Mouse (Mus musculus) adrenal gland, postnatal 0 days (tissue): ENCODE measurements around the gene Olfr259. TPM values are rescaled to one million over a fixed set of nuclear protein-coding genes. Genes with fewer than 3 reads are reported as not detected.

Source experiments
- polyA plus RNA-seq: library from polyadenylated mRNA; unstranded; fragments of >200 nt; fragmentation: Nextera tagmentation; extraction: Ambion mirVana; gene quantifications from 2 replicates; pipeline ENCODE4 v1.2.1, GENCODE M21; 2015

Olfr259 gene
- not detected in 2 replicates for polyA plus RNA-seq

DNA sequence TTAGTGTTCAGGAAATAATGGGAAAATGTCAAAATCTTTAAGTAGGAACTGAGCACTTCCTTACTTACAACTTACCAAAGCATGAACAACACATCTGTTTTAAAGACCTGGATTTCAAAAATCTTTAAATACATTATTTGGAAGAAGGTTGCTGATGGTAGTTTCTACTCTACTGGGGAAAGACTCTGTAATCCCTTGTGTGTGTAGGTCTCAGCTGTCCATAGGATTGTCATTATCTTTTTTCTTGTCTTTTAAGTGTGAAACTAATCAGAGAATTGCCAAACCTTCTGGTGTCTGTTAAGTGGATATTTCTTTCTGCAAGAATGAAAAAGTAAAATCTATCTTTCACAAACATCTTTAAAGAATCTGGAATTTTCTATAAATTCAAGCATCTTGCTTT, at the start of gene Olfr259:
Gene Olfr259 (minus strand): TSS at position 101 of the 400 bp plus-strand sequence.

DNA sequence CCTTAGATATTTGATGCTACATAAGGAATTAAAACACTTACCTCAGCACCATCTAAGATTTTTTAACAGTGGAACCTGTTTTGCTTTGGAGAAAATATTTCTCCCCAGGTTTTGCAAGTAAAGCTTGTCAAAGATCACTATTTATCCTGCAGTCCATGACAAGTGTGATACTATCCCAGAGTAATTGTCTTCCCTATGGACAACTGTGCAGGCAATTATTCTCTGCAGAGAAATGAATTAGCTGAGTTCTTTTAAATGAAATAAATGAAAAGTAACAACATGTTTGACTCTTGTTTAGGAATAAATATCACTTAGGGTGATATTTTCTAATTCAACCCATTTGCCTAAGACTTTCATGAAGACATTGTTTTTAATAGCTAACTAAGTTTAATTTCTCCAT, 38.2 kb upstream of the Olfr259 start, which contains the start of gene Olfr1111:
Gene Olfr1111 (minus strand): TSS at position 101 of the 400 bp plus-strand sequence.

GRCm38 (mm10) chr2:87140200-87140599, 25.8 kb upstream of the Olfr259 start, which contains the start of gene Olfr1110:
Olfr1110 (minus strand) TSS chr2:87140300.

GRCm38 (mm10) chr2:87095908-87096307, 18.5 kb downstream of the Olfr259 start, which contains the start of gene Olfr1109:
Olfr1109 (minus strand) TSS chr2:87096008.

DNA sequence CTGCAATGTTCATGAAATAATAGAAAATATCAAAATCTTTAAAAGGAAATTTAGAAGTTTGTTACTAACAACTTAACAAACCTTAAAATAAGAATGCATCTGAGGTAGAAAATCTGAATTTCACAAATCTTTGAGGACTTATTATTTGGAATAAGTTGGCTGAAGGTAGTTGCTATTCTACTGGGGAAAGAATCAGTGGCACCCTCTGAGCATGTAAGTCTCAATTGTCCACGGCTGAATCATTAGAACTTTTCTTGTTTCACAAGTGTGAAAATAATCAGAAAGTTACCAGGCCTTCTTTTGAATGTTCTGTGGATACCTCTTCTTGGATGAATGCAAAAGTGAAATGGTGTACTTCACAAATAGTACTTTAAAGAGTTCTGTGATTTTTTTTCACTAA, 38.6 kb downstream of the Olfr259 start, which contains the start of gene Olfr1107:
Gene Olfr1107 (minus strand): TSS at position 101 of the 400 bp plus-strand sequence.

Other genes with a start within 250 kb of the Olfr259 start
- not detected in 2 replicates for gene Gm13723, start 239.8 kb downstream of the Olfr259 start, polyA plus RNA-seq
- not detected in 2 replicates for gene Olfr1097, start 222.4 kb downstream of the Olfr259 start, polyA plus RNA-seq
- gene Olfr1098, start 190.0 kb downstream of the Olfr259 start, polyA plus RNA-seq = not detected in 2 replicates
- not detected in 2 replicates for gene Olfr1099, start 153.9 kb downstream of the Olfr259 start, polyA plus RNA-seq
- not detected in 2 replicates for gene Olfr1100, start 134.6 kb downstream of the Olfr259 start, polyA plus RNA-seq
- gene Olfr1101, start 123.3 kb downstream of the Olfr259 start, polyA plus RNA-seq = not detected in 2 replicates
- gene Olfr1102, start 116.2 kb downstream of the Olfr259 start, polyA plus RNA-seq = not detected in 2 replicates
- gene Olfr1104, start 87.5 kb downstream of the Olfr259 start, polyA plus RNA-seq = not detected in 2 replicates
- not detected in 2 replicates for gene Olfr1105, start 78.0 kb downstream of the Olfr259 start, polyA plus RNA-seq
- not detected in 2 replicates for gene Olfr1106, start 62.3 kb downstream of the Olfr259 start, polyA plus RNA-seq
- gene Olfr1107, start 38.8 kb downstream of the Olfr259 start, polyA plus RNA-seq = not detected in 2 replicates
- not detected in 2 replicates for gene Olfr1109, start 18.6 kb downstream of the Olfr259 start, polyA plus RNA-seq
- gene Olfr1110, start 25.7 kb upstream of the Olfr259 start, polyA plus RNA-seq = not detected in 2 replicates
- gene Olfr1111, start 38.1 kb upstream of the Olfr259 start, polyA plus RNA-seq = not detected in 2 replicates
- not detected in 2 replicates for gene Olfr1112, start 73.2 kb upstream of the Olfr259 start, polyA plus RNA-seq
- gene Olfr1113, start 94.4 kb upstream of the Olfr259 start, polyA plus RNA-seq = not detected in 2 replicates
- not detected in 2 replicates for gene Olfr1115, start 133.4 kb upstream of the Olfr259 start, polyA plus RNA-seq
- gene Olfr1116, start 153.0 kb upstream of the Olfr259 start, polyA plus RNA-seq = not detected in 2 replicates
- not detected in 2 replicates for gene Olfr1118, start 193.0 kb upstream of the Olfr259 start, polyA plus RNA-seq
- gene Olfr1120, start 240.2 kb upstream of the Olfr259 start, polyA plus RNA-seq = not detected in 2 replicates